Mouse (Mus musculus) olfactory bulb, adult 2 months (tissue): ENCODE measurements at regions not wholly inside any gene's neighbourhood (a gene's known extent, or its start where the extent isn't known, plus 50 kb on each side); places are given as distances from the start of the nearest gene placed in this dataset.

Experiments used
- CTCF ChIP-seq: fragments of 200-500 bp; IDR thresholded peaks from 2 replicates; pipeline ENCODE4 v1.5.1; 2012; ENCODE audit warnings: low read depth, mild to moderate bottlenecking, low read length, moderate library complexity; ENCODE audit not compliant: insufficient read depth
- POLR2A ChIP-seq: fragments of 200-500 bp; IDR thresholded peaks from 2 replicates; pipeline ENCODE4 v1.6.1; 2012; ENCODE audit warnings: mild to moderate bottlenecking, low read depth, low read length, moderate library complexity; ENCODE audit not compliant: insufficient read depth

DNA sequence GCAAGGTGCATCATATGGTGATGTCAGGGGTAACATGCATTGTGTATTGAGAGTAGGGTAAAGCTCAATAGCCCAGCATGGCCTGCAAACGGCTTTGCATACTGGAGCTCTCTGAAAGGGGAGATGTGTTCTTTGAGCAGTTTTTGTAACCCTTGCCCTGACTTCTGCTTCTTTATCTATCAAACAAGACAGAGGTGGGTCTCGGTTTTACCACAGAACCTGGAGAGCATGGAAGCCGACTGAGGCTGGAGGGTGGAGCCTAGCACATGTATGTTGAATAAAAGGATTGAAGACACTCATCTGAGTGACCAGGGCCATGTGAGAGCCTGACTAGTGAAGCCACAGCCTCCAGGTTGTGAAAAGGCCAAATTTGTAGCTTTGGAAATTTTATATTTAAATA is 236.7 kb downstream of the Rplp1 start:
- TF ChIP-seq POLR2A (no peak), CTCF (no peak)
